Mouse (Mus musculus) neural tube, embryonic 13.5 days (tissue): ENCODE data around the gene Smad1. TPM values are rescaled to one million over a fixed set of nuclear protein-coding genes. Genes with fewer than 3 reads are reported as not detected.

Source experiments
- ATAC-seq: fragments of 200-750 bp; cut with Nextera tagmentation; 2 replicates; pipeline ENCODE4 v1.8.0; 2017; ENCODE audit warnings: low read depth, mild to moderate bottlenecking, moderate TSS enrichment, moderate library complexity
- H3K27ac ChIP-seq: fragments of 300-500 bp; sonication (generic); replicated peaks from 2 replicates; pipeline ENCODE4 v1.5.1; 2015; ENCODE audit warnings: moderate library complexity, mild to moderate bottlenecking, inconsistent platforms
- H3K27me3 ChIP-seq: fragments of 300-500 bp; sonication (generic); 2 replicates; pipeline ENCODE4 v1.6.1; 2015; ENCODE audit warnings: mild to moderate bottlenecking, inconsistent platforms
- H3K36me3 ChIP-seq: fragments of 300-500 bp; sonication (generic); 2 replicates; pipeline ENCODE4 v1.6.1; 2015; ENCODE audit warnings: mild to moderate bottlenecking, inconsistent platforms
- H3K4me1 ChIP-seq: fragments of 300-500 bp; sonication (generic); replicated peaks from 2 replicates; pipeline ENCODE4 v1.6.1; 2015; ENCODE audit warnings: inconsistent platforms
- H3K4me2 ChIP-seq: fragments of 300-500 bp; sonication (generic); 2 replicates; pipeline ENCODE4 v1.6.1; 2015; ENCODE audit warnings: inconsistent platforms, mild to moderate bottlenecking, moderate library complexity
- H3K4me3 ChIP-seq: fragments of 300-500 bp; sonication (generic); 2 replicates; pipeline ENCODE4 v1.5.1; 2015; ENCODE audit warnings: mild to moderate bottlenecking, inconsistent platforms
- H3K9ac ChIP-seq: fragments of 300-500 bp; sonication (generic); 2 replicates; pipeline ENCODE4 v1.6.1; 2015; ENCODE audit warnings: moderate library complexity, mild to moderate bottlenecking, inconsistent platforms
- H3K9me3 ChIP-seq: fragments of 300-500 bp; sonication (generic); 2 replicates; pipeline ENCODE4 v1.6.1; 2016; ENCODE audit warnings: inconsistent platforms
- WGBS: fragments of 180-500 bp; shearing (Covaris S2); methylation state at CpG from one replicate; pipeline ENCODE4 v1.1.7; 2015; 5-methylcytosine and 5-hydroxymethylcytosine counted together
- polyA plus RNA-seq: library from polyadenylated mRNA; unstranded; fragments of >200 nt; fragmentation: Nextera tagmentation; extraction: Ambion mirVana; gene quantifications from 2 replicates; pipeline ENCODE4 v1.2.1, GENCODE M21; 2015

The Smad1 gene
- polyA plus RNA-seq, 1 experiment from 2014 or later = 68.7 TPM

DNA sequence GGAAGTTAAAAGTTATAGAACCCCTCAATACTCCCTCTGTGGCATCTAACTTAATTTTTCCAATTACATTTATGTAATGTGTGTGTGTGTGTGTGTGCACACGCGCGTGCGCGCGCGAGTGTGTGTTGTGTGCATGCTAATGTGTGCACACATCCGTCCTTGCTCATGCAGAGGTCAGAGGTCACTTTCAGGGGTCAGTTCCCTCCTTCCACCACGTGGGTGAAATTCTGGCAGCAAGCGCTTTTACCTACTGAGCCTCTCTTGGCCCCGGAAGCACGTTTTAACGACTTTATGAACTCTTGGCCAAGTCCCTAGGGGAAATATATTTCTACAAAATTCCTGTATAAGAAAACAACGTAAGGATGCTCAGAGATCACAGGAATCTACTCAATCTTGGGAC is 19.3 kb downstream of the Smad1 start:
- no peaks in the 10 kb centered on the region for H3K36me3 ChIP-seq
- H3K27me3 ChIP-seq = no peaks in the 10 kb centered on the region
- H3K27ac ChIP-seq = no peak overlapping the region
- ATAC-seq = no peak
- WGBS = 76% methylated on average over 14 of the region's 14 CpGs
- H3K4me1 ChIP-seq = peaks cover 70% of the 10 kb centered on the region
- no peak overlapping the region for H3K4me2 ChIP-seq
- no peak overlapping the region for H3K4me3 ChIP-seq
- no peaks in the 10 kb centered on the region for H3K9me3 ChIP-seq
- H3K9ac ChIP-seq = no peak overlapping the region

DNA sequence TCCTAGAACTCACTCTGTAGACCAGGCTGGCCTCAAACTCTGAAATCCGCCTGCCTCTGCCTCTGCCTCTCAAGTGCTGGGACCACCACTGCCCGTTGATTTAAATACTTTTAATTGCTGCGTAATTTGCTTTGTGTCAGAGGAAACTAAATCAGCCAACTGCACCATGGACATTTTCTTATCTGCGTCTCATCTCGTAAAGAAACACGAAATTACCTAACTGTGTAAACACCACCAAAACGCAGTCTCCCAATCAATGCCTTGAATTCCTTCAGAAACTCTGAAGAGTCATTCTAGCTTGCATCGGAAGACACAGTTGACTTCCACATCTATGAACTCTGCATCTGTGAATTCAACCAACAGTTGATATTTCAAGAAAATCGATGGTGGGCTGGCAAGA is 22.7 kb downstream of the Smad1 start:
- Histone ChIP-seq H3K4me1 (peaks cover 56% of the 10 kb centered on the region), H3K27ac (no peak overlapping the region), H3K36me3 (peaks cover 8% of the 10 kb centered on the region), H3K9me3 (no peaks in the 10 kb centered on the region), H3K4me2 (no peak overlapping the region), H3K4me3 (no peak overlapping the region), H3K9ac (no peak overlapping the region), H3K27me3 (no peaks in the 10 kb centered on the region)
- 78% methylated on average over 9 of the region's 9 CpGs for WGBS
- ATAC-seq = no peak

GRCm38 (mm10) chr8:79375775-79376123 is 23.6 kb downstream of the Smad1 start:
- no peak for ATAC-seq
- 80% methylated on average over 5 of the region's 5 CpGs for WGBS
- H3K9ac ChIP-seq = no peak overlapping the region
- no peaks in the 10 kb centered on the region for H3K27me3 ChIP-seq
- peaks cover 54% of the 10 kb centered on the region for H3K4me1 ChIP-seq
- H3K36me3 ChIP-seq = peaks cover 17% of the 10 kb centered on the region
- H3K27ac ChIP-seq = no peak overlapping the region
- H3K4me3 ChIP-seq = no peak overlapping the region
- H3K4me2 ChIP-seq = no peak overlapping the region
- no peaks in the 10 kb centered on the region for H3K9me3 ChIP-seq

GRCm38 (mm10) chr8:79375074-79375774 is 24.1 kb downstream of the Smad1 start:
- Histone ChIP-seq H3K4me1 (peaks cover 54% of the 10 kb centered on the region), H3K27me3 (no peaks in the 10 kb centered on the region), H3K9me3 (no peaks in the 10 kb centered on the region), H3K4me3 (no peak overlapping the region), H3K9ac (no peak overlapping the region), H3K27ac (0 out of 2 replicates have a peak overlapping the region, but pooled peaks have one; percentile 30), H3K36me3 (peaks cover 22% of the 10 kb centered on the region), H3K4me2 (no peak overlapping the region)
- WGBS = 76% methylated on average over 13 of the region's 13 CpGs
- no peak for ATAC-seq

- H3K36me3 ChIP-seq = peaks cover 30% of the 10 kb centered on the region
- H3K27ac ChIP-seq = 0 out of 2 replicates have a peak overlapping the region, but pooled peaks have one; percentile 1
- H3K9ac ChIP-seq = no peak overlapping the region
- no peaks in the 10 kb centered on the region for H3K27me3 ChIP-seq
- no peaks in the 10 kb centered on the region for H3K9me3 ChIP-seq
- WGBS = 70% methylated on average over 5 of the region's 5 CpGs
- H3K4me1 ChIP-seq = peaks cover 50% of the 10 kb centered on the region
- ATAC-seq = no peak
- H3K4me2 ChIP-seq = no peak overlapping the region
- no peak overlapping the region for H3K4me3 ChIP-seq
Measured at GRCm38 (mm10) chr8:79374410-79374809, 24.9 kb downstream of the Smad1 start.

DNA sequence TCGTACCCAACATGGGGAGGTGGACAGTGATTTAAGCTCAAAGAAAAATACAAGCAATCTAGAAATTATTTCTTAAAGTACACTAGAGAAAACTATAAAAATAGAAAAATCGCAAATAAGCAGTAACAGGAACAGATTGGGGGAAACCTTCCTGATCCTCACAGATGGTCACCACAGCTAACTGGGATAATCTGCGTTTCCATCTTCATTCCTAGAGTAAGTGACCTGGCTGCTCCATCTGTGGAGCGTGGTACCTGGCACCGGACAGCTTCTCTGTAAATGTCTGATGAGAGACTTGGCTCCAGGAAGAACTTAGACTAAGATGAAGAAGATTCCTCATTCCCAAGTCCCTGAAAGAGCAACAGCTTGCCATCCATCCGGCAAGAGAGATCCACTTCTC is 25.8 kb downstream of the Smad1 start:
- 89% methylated on average over 6 of the region's 6 CpGs for WGBS

GRCm38 (mm10) chr8:79372960-79373359 is 26.4 kb downstream of the Smad1 start:
- H3K4me3 ChIP-seq = no peak overlapping the region
- no peak overlapping the region for H3K4me2 ChIP-seq
- H3K9ac ChIP-seq = no peak overlapping the region
- H3K4me1 ChIP-seq = peaks cover 54% of the 10 kb centered on the region
- H3K27ac ChIP-seq = no peak overlapping the region
- no peaks in the 10 kb centered on the region for H3K27me3 ChIP-seq
- no peak for ATAC-seq
- WGBS = 89% methylated on average over 8 of the region's 8 CpGs
- H3K36me3 ChIP-seq = peaks cover 45% of the 10 kb centered on the region
- no peaks in the 10 kb centered on the region for H3K9me3 ChIP-seq

More for the DNA sequence above, 25.8 kb downstream of the Smad1 start:
- Histone ChIP-seq H3K9me3 (no peaks in the 10 kb centered on the region), H3K27ac (no peak overlapping the region), H3K4me1 (peaks cover 52% of the 10 kb centered on the region), H3K27me3 (no peaks in the 10 kb centered on the region), H3K36me3 (peaks cover 39% of the 10 kb centered on the region), H3K4me2 (no peak overlapping the region), H3K4me3 (no peak overlapping the region), H3K9ac (no peak overlapping the region)
- ATAC-seq = no peak

DNA sequence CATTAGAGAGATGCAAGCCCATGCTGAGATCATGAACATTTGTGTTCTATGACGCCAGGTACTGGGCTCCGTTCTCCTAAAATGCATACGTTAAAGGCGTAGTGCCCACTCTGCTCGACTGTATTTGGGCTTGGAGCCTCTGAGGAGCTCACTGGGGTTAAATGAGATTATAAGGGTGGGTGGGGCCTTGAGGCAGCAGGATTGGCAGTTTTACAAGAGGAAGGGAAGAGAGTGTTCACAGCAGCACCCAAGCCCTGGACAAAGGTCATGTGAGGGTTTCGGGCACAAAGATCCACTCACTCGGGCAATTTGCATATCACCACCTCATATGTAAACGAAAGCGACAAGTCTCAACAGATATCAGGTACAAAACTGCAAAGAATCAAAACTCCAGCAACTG is 26.8 kb downstream of the Smad1 start:
- no peak overlapping the region for H3K27ac ChIP-seq
- ATAC-seq = no peak

DNA sequence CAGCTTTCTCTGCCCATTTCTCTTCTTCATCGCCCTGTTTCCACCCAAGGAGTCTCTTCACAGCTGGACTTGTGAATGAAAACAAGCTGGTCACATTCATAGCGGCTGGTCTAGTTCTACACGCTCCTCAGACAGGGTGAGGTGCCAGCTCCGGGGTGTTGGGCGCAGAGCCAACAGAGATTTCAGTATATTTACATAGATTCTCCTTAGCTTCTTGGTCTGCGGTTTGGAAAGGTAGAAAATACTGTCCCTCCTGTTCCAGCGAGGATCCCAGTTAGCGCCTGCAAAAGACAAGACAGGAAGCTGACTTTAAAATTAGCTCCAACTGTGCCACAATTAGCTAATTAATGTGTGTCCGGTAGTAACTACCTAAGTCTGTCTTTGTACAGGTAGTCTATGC is 27.2 kb downstream of the Smad1 start:
- Histone ChIP-seq H3K9ac (no peak overlapping the region), H3K27me3 (no peaks in the 10 kb centered on the region), H3K36me3 (peaks cover 47% of the 10 kb centered on the region), H3K4me1 (peaks cover 55% of the 10 kb centered on the region), H3K4me2 (no peak overlapping the region), H3K4me3 (no peak overlapping the region), H3K9me3 (no peaks in the 10 kb centered on the region), H3K27ac (no peak overlapping the region)
- ATAC-seq = no peak
- WGBS = 78% methylated on average over 9 of the region's 9 CpGs

More for the DNA sequence above, 26.8 kb downstream of the Smad1 start:
- H3K4me1 ChIP-seq = peaks cover 55% of the 10 kb centered on the region
- no peak overlapping the region for H3K4me2 ChIP-seq
- 79% methylated on average over 9 of the region's 9 CpGs for WGBS
- no peaks in the 10 kb centered on the region for H3K9me3 ChIP-seq
- H3K27me3 ChIP-seq = no peaks in the 10 kb centered on the region
- peaks cover 47% of the 10 kb centered on the region for H3K36me3 ChIP-seq
- no peak overlapping the region for H3K4me3 ChIP-seq
- H3K9ac ChIP-seq = no peak overlapping the region

DNA sequence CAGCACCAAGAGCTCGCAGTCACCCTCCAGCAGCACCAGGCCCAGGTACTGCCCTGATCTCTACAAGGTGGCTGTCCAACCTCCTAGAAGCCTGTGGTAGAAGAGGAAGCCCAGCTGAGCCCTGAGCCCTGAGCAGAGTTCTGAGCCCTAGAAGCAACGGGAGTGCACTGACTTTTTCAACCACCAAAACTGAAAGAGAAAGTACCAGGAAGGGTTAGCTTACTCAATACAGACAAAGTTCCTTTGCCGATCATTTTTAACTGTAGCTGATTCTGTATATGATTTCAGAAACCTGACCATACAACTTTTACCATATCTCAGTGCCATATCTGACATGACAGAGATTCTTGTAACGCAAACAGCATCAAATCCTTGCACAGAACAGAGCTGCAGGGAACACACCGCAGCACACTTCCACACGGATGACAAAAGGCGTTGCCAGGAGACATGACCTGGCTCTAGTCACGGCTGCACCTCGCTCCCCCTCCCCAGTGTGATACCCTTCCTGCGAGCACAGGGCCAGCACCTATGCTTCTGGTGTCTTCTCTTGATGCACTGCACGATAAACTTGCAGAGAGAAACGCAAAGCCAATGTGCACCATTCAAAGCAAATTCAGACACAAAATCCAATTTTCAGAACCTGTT is 28.6 kb downstream of the Smad1 start:
- no peak overlapping the region for H3K27ac ChIP-seq
- H3K4me3 ChIP-seq = no peak overlapping the region
- no peaks in the 10 kb centered on the region for H3K9me3 ChIP-seq
- peaks cover 47% of the 10 kb centered on the region for H3K36me3 ChIP-seq
- 91% methylated on average over 12 of the region's 12 CpGs for WGBS
- no peak overlapping the region for H3K4me2 ChIP-seq
- H3K4me1 ChIP-seq = peaks cover 55% of the 10 kb centered on the region
- H3K9ac ChIP-seq = no peak overlapping the region
- H3K27me3 ChIP-seq = no peaks in the 10 kb centered on the region
- no peak for ATAC-seq

- WGBS = 94% methylated on average over 6 of the region's 6 CpGs
Measured at GRCm38 (mm10) chr8:79369163-79369562, 30.2 kb downstream of the Smad1 start.

DNA sequence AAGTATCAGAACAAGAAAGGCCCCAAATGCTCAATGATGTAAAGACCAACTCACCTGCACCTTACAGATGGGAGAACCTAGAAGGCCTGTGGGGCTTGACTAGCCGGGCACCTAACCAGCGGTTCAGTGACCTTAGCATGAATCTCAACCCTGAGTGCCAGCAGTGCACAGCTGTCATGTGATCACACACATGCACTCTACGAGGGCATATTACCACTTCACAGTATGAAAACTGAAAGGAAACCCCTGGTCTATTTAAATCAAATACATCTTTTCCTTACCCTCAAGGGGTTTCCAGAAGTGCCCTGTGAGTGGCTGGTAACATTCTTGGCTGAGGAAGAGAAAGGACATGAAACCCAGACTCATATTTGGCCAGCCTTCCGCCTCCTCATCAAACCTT is 31.4 kb downstream of the Smad1 start:
- H3K9ac ChIP-seq = no peak overlapping the region
- no peak overlapping the region for H3K4me2 ChIP-seq
- H3K27ac ChIP-seq = no peak overlapping the region
- H3K4me3 ChIP-seq = no peak overlapping the region
- no peaks in the 10 kb centered on the region for H3K27me3 ChIP-seq
- H3K36me3 ChIP-seq = peaks cover 63% of the 10 kb centered on the region
- whole genome bisulfite sequencing = 85% methylated on average over 4 of the region's 4 CpGs
- ATAC-seq = no peak
- peaks cover 41% of the 10 kb centered on the region; the same call in 1 of the 2 replicates for H3K4me1 ChIP-seq
- H3K9me3 ChIP-seq = no peaks in the 10 kb centered on the region

More at GRCm38 (mm10) chr8:79369163-79369562, 30.2 kb downstream of the Smad1 start:
- no peaks in the 10 kb centered on the region for H3K9me3 ChIP-seq
- H3K4me1 ChIP-seq = peaks cover 38% of the 10 kb centered on the region
- no peak for ATAC-seq
- H3K9ac ChIP-seq = no peak overlapping the region
- no peak overlapping the region for H3K27ac ChIP-seq
- H3K36me3 ChIP-seq = peaks cover 61% of the 10 kb centered on the region
- no peak overlapping the region for H3K4me2 ChIP-seq
- H3K27me3 ChIP-seq = no peaks in the 10 kb centered on the region
- no peak overlapping the region for H3K4me3 ChIP-seq
